Mouse (Mus musculus) stomach, postnatal 0 days (tissue): Measurements from ENCODE around the gene Crls1. TPM values are rescaled to one million over a fixed set of nuclear protein-coding genes. Genes with fewer than 3 reads are reported as not detected.

Experiments
- ATAC-seq: fragments of 200-750 bp; cut with Nextera tagmentation; 2 replicates; pipeline ENCODE4 v1.8.0; 2017; ENCODE audit not compliant: low FRiP score, low TSS enrichment
- DNase-seq: peaks from one replicate; pipeline ENCODE4 v3.0.0-alpha.2; 2016; ENCODE audit warnings: low spot score
- H3K27ac ChIP-seq: fragments of 300-500 bp; sonication (generic); replicated peaks from 2 replicates; pipeline ENCODE4 v1.5.1; 2014; ENCODE audit warnings: mild to moderate bottlenecking, control low read depth
- H3K27me3 ChIP-seq: fragments of 300-500 bp; sonication (generic); 2 replicates; pipeline ENCODE4 v1.6.1; 2014; ENCODE audit warnings: low read length; ENCODE audit not compliant: control insufficient read depth, insufficient read depth
- H3K36me3 ChIP-seq: fragments of 300-500 bp; sonication (generic); 2 replicates; pipeline ENCODE4 v1.6.1; 2014; ENCODE audit warnings: low read length, mixed read lengths; ENCODE audit not compliant: control insufficient read depth, insufficient read depth
- H3K4me1 ChIP-seq: fragments of 300-500 bp; sonication (generic); replicated peaks from 2 replicates; pipeline ENCODE4 v1.6.1; 2014; ENCODE audit warnings: antibody characterized with exemption; ENCODE audit not compliant: control insufficient read depth, insufficient read depth
- H3K4me2 ChIP-seq: fragments of 300-500 bp; sonication (generic); replicated peaks from 2 replicates; pipeline ENCODE4 v1.6.1; 2014; ENCODE audit warnings: low read depth, mild to moderate bottlenecking, control low read depth, moderate library complexity
- H3K4me3 ChIP-seq: fragments of 300-500 bp; sonication (generic); 2 replicates; pipeline ENCODE4 v1.5.1; 2014; ENCODE audit warnings: low read depth, low read length, control low read depth
- H3K9ac ChIP-seq: fragments of 300-500 bp; sonication (generic); 2 replicates; pipeline ENCODE4 v1.6.1; 2014; ENCODE audit warnings: mild to moderate bottlenecking, low read length, control low read depth, mixed read lengths
- H3K9me3 ChIP-seq: fragments of 300-500 bp; sonication (generic); 2 replicates; pipeline ENCODE4 v1.6.1; 2016; ENCODE audit warnings: low read length; ENCODE audit not compliant: control insufficient read depth
- CTCF ChIP-seq: IDR thresholded peaks from 2 replicates; pipeline ENCODE4 v1.5.1; 2016; ENCODE audit warnings: antibody characterized with exemption, low read depth, mild to moderate bottlenecking, moderate library complexity
- EP300 ChIP-seq: optimal IDR thresholded peaks from 2 replicates; pipeline ENCODE3; 2016; ENCODE audit warnings: antibody characterized with exemption
- WGBS: fragments of 180-500 bp; shearing (Covaris S2); extraction: QIAGEN DNeasy Blood & Tissue Kit; methylation state at CpG from one replicate; pipeline ENCODE4 v1.1.7; 2014; 5-methylcytosine and 5-hydroxymethylcytosine counted together
- polyA plus RNA-seq: library from polyadenylated mRNA; unstranded; fragments of >200 nt; fragmentation: Nextera tagmentation; extraction: Ambion mirVana; gene quantifications from 2 replicates; pipeline ENCODE4 v1.2.1, GENCODE M21; 2015

Crls1 gene
- polyA plus RNA-seq, 1 experiment from 2014 or later = 27.8 TPM

GRCm38 (mm10) chr2:132893826-132894225, 47.4 kb downstream of the Crls1 start:
- Histone ChIP-seq H3K4me2 (no peak overlapping the region), H3K9me3 (no peaks in the 10 kb centered on the region), H3K9ac (no peak overlapping the region), H3K4me1 (no peaks in the 10 kb centered on the region), H3K36me3 (no peaks in the 10 kb centered on the region), H3K4me3 (no peak overlapping the region), H3K27ac (no peak overlapping the region), H3K27me3 (no peaks in the 10 kb centered on the region)
- TF ChIP-seq EP300 (no peak), CTCF (no peak)
- ATAC-seq = no peak
- 69% methylated on average over 5 of the region's 5 CpGs for WGBS
- DNase-seq = no peak

GRCm38 (mm10) chr2:132898211-132898610, 51.7 kb downstream of the Crls1 start:
- no peak for ATAC-seq
- WGBS = 38% methylated on average over 1 of the region's 1 CpGs

GRCm38 (mm10) chr2:132900596-132900995, 54.1 kb downstream of the Crls1 start:
- Histone ChIP-seq H3K9me3 (no peaks in the 10 kb centered on the region), H3K9ac (no peak overlapping the region), H3K27ac (no peak overlapping the region), H3K4me1 (no peaks in the 10 kb centered on the region), H3K27me3 (no peaks in the 10 kb centered on the region), H3K4me3 (no peak overlapping the region), H3K4me2 (no peak overlapping the region), H3K36me3 (no peaks in the 10 kb centered on the region)
- no peak for ATAC-seq
- TF ChIP-seq CTCF (no peak), EP300 (no peak)
- no peak for DNase-seq
- 90% methylated on average over 1 of the region's 1 CpGs for WGBS

More at GRCm38 (mm10) chr2:132898211-132898610, 51.7 kb downstream of the Crls1 start:
- Histone ChIP-seq H3K27ac (no peak overlapping the region), H3K4me2 (no peak overlapping the region), H3K27me3 (no peaks in the 10 kb centered on the region), H3K4me1 (no peaks in the 10 kb centered on the region), H3K9me3 (no peaks in the 10 kb centered on the region), H3K36me3 (no peaks in the 10 kb centered on the region), H3K9ac (no peak overlapping the region), H3K4me3 (no peak overlapping the region)
- TF ChIP-seq EP300 (no peak), CTCF (no peak)
- no peak for DNase-seq

- no peak for ATAC-seq
- H3K27me3 ChIP-seq = no peaks in the 10 kb centered on the region
- H3K4me2 ChIP-seq = no peak overlapping the region
- no peak overlapping the region for H3K4me3 ChIP-seq
- DNase-seq = no peak
- no peak overlapping the region for H3K9ac ChIP-seq
- H3K27ac ChIP-seq = no peak overlapping the region
- 77% methylated on average over 4 of the region's 4 CpGs for WGBS
- TF ChIP-seq EP300 (no peak), CTCF (no peak)
- H3K4me1 ChIP-seq = no peaks in the 10 kb centered on the region
- no peaks in the 10 kb centered on the region; the same call in 1 of the 2 replicates for H3K36me3 ChIP-seq
- no peaks in the 10 kb centered on the region for H3K9me3 ChIP-seq
Measured at GRCm38 (mm10) chr2:132901636-132902035, 55.2 kb downstream of the Crls1 start.

GRCm38 (mm10) chr2:132902056-132902455, 55.6 kb downstream of the Crls1 start:
- Histone ChIP-seq H3K36me3 (no peaks in the 10 kb centered on the region; the same call in 1 of the 2 replicates), H3K9ac (no peak overlapping the region), H3K4me1 (no peaks in the 10 kb centered on the region), H3K27me3 (no peaks in the 10 kb centered on the region), H3K4me3 (no peak overlapping the region), H3K9me3 (no peaks in the 10 kb centered on the region), H3K4me2 (no peak overlapping the region), H3K27ac (no peak overlapping the region)
- ATAC-seq (no peak), DNase-seq (no peak)
- 78% methylated on average over 3 of the region's 4 CpGs for WGBS
- TF ChIP-seq EP300 (no peak), CTCF (no peak)

- Histone ChIP-seq H3K36me3 (no peaks in the 10 kb centered on the region; the same call in 1 of the 2 replicates), H3K4me2 (no peak overlapping the region), H3K9ac (no peak overlapping the region), H3K27ac (no peak overlapping the region), H3K4me3 (no peak overlapping the region), H3K27me3 (no peaks in the 10 kb centered on the region), H3K9me3 (no peaks in the 10 kb centered on the region), H3K4me1 (no peaks in the 10 kb centered on the region)
- peak; percentile 82 for TF ChIP-seq CTCF
- TF ChIP-seq EP300 = no peak
- ATAC-seq (peak; percentile 25), DNase-seq (peak; percentile 37)
- 36% methylated on average over 3 of the region's 3 CpGs for WGBS
Measured at GRCm38 (mm10) chr2:132903498-132903897, 57.0 kb downstream of the Crls1 start.
